Mouse (Mus musculus): ENCODE data around the gene Smim15. TPM values are rescaled to one million over a fixed set of nuclear protein-coding genes. Genes with fewer than 3 reads are reported as not detected.

Smim15 gene
- 53.1 and 54.5 TPM in 2 replicates for total RNA-seq (2012; rRNA removed)

DNA sequence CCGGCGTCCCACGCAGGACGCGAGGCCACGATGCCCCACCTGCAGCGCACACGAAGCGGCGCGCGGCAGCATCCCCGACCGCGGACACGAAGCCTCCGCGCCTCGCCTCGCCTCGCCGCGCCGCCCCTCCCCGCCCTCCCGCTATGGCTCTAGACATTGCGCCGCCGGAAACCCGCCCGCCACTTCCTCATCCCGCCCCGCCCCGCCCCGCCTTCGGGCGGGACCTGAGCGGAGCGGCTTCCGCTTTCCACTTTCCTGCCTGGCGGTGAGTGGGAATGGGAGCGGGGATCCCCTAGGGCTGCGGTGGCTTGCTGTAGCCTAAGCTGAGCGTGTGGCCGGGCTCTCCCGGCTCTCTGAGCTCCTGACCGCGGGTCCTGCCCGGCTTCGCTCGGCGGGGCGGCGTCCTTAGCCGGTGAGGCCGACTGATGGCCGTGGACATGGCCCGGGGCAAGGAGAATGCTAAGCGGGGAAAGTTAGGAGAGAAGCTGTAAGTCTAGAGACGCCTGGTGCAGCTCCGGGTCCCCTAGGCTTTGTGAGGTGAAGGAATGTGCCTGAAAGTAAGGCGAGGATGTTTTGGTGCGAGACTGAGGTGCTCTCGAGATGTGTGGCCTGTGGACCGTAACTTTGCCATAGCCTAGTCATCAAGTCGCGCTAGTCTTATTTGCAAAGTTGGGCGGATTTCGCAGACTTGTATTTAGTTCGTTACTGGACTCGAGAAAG, at the start of gene Smim15:
Smim15 (plus strand) TSS at position 225 of the 720 bp plus-strand sequence.
- H3K9ac ChIP-seq (ENCODE audit: insufficient read depth, low read depth, low read length, poor library complexity, severe bottlenecking): peak within 1 kb of the TSS; percentile 100
- H3K9me3 ChIP-seq (ENCODE audit: control insufficient read depth, insufficient read depth, low read depth, low read length): no peaks in the 10 kb centered on the region
- TF ChIP-seq ZC3H11A (IDR thresholded peaks at IDR 0.05; ENCODE audit: borderline replicate concordance, low read depth, low read length) (no peak), CHD2 (IDR thresholded peaks at IDR 0.05; ENCODE audit: low read depth, low read length) (no peak), MAFK (IDR thresholded peaks at IDR 0.05; ENCODE audit: insufficient read depth, low read depth, low read length) (no peak), HCFC1 (IDR thresholded peaks at IDR 0.05; ENCODE audit: borderline replicate concordance, insufficient read depth, low read length) (no peak), ZNF384 (IDR thresholded peaks at IDR 0.05; ENCODE audit: low read depth, low read length) (no peak)
- H3K4me1 ChIP-seq (ENCODE audit: control insufficient read depth in 2 of 2, insufficient read depth in 2 of 2, low read length in 2 of 2, poor library complexity in 1 of 2): peaks cover 2 to 11% of the 10 kb centered on the region in 2 experiments; a peak in 3 of 4 replicates
- peak within 1 kb of the TSS; percentile 86 to 100 for H3K4me3 ChIP-seq (ENCODE audit: insufficient read depth in 1 of 2, low read depth in 1 of 2, low read length in 2 of 2, poor library complexity in 1 of 2, severe bottlenecking in 1 of 2)
- H3K27ac ChIP-seq (ENCODE audit: insufficient read depth, low read depth, low read length, poor library complexity, severe bottlenecking): peak within 1 kb of the TSS; percentile 83
- peaks cover 3% of the 10 kb centered on the region for H3K36me3 ChIP-seq (ENCODE audit: control insufficient read depth, insufficient read depth, low read length, poor library complexity, severe bottlenecking)
- DNase-seq (ENCODE audit: low read depth, low spot score): peak; percentile 89
- in situ Hi-C loops (cut with MboI; ENCODE audit: low sequenced_read_pairs in 2 of 2, unreplicated experiment in 2 of 2): no loop called here

- Histone ChIP-seq H3K36me3 (ENCODE audit: control insufficient read depth, insufficient read depth, low read length, poor library complexity, severe bottlenecking) (no peaks in the 10 kb centered on the region), H3K4me1 (ENCODE audit: control insufficient read depth in 2 of 2, insufficient read depth in 2 of 2, low read length in 2 of 2, poor library complexity in 1 of 2) (no peaks in the 10 kb centered on the region), H3K9ac (ENCODE audit: insufficient read depth, low read depth, low read length, poor library complexity, severe bottlenecking) (no peak overlapping the region), H3K27ac (ENCODE audit: insufficient read depth, low read depth, low read length, poor library complexity, severe bottlenecking) (no peak overlapping the region), H3K4me3 (ENCODE audit: insufficient read depth in 1 of 2, low read depth in 1 of 2, low read length in 2 of 2, poor library complexity in 1 of 2, severe bottlenecking in 1 of 2) (no peak overlapping the region), H3K9me3 (ENCODE audit: control insufficient read depth, insufficient read depth, low read depth, low read length) (no peaks in the 10 kb centered on the region)
- in situ Hi-C loops (cut with MboI; ENCODE audit: low sequenced_read_pairs in 2 of 2, unreplicated experiment in 2 of 2): no loop called here
- TF ChIP-seq HCFC1 (IDR thresholded peaks at IDR 0.05; ENCODE audit: borderline replicate concordance, insufficient read depth, low read length) (no peak), ZNF384 (IDR thresholded peaks at IDR 0.05; ENCODE audit: low read depth, low read length) (no peak), CHD2 (IDR thresholded peaks at IDR 0.05; ENCODE audit: low read depth, low read length) (no peak), MAFK (IDR thresholded peaks at IDR 0.05; ENCODE audit: insufficient read depth, low read depth, low read length) (no peak), ZC3H11A (IDR thresholded peaks at IDR 0.05; ENCODE audit: borderline replicate concordance, low read depth, low read length) (no peak)
- DNase-seq (ENCODE audit: low read depth, low spot score): no peak
These were observed 49.0 kb upstream of the Smim15 start for GRCm38 (mm10) chr13:107995211-107995610.

DNA sequence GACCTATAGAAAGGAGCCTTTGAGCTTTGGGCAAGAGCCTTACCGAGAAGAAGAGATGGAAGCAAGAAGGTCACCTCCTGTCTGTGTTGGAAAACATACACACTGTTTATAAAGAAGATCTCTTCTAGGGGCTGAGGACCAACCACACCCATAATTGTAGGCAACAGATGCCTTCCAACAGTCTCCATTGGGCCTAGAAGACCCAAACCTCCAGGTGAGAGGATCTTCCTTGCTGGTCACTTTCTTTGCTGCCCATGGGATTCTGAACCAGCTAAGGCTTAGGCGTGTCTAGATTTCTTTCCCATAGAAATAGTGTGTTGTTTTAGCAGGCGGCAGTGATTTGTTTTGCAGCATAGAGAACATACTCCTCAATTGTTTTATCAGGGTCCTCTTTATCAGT, 47.9 kb upstream of the Smim15 start:
- no peak overlapping the region for H3K9ac ChIP-seq (ENCODE audit: insufficient read depth, low read depth, low read length, poor library complexity, severe bottlenecking)
- no peak for TF ChIP-seq ZNF384 (IDR thresholded peaks at IDR 0.05; ENCODE audit: low read depth, low read length)
- TF ChIP-seq CHD2 (IDR thresholded peaks at IDR 0.05; ENCODE audit: low read depth, low read length): no peak
- TF ChIP-seq MAFK (IDR thresholded peaks at IDR 0.05; ENCODE audit: insufficient read depth, low read depth, low read length): no peak
- TF ChIP-seq HCFC1 (IDR thresholded peaks at IDR 0.05; ENCODE audit: borderline replicate concordance, insufficient read depth, low read length): no peak
- no peak for TF ChIP-seq ZC3H11A (IDR thresholded peaks at IDR 0.05; ENCODE audit: borderline replicate concordance, low read depth, low read length)
- no peak overlapping the region for H3K4me3 ChIP-seq (ENCODE audit: insufficient read depth in 1 of 2, low read depth in 1 of 2, low read length in 2 of 2, poor library complexity in 1 of 2, severe bottlenecking in 1 of 2)
- no peaks in the 10 kb centered on the region for H3K36me3 ChIP-seq (ENCODE audit: control insufficient read depth, insufficient read depth, low read length, poor library complexity, severe bottlenecking)
- DNase-seq (ENCODE audit: low read depth, low spot score): no peak
- no peaks in the 10 kb centered on the region for H3K9me3 ChIP-seq (ENCODE audit: control insufficient read depth, insufficient read depth, low read depth, low read length)
- no peaks in the 10 kb centered on the region for H3K4me1 ChIP-seq (ENCODE audit: control insufficient read depth in 2 of 2, insufficient read depth in 2 of 2, low read length in 2 of 2, poor library complexity in 1 of 2)
- in situ Hi-C loops (cut with MboI; ENCODE audit: low sequenced_read_pairs in 2 of 2, unreplicated experiment in 2 of 2): no loop called here
- H3K27ac ChIP-seq (ENCODE audit: insufficient read depth, low read depth, low read length, poor library complexity, severe bottlenecking): no peak overlapping the region

GRCm38 (mm10) chr13:108007861-108008260, 36.4 kb upstream of the Smim15 start:
- Histone ChIP-seq H3K27ac (ENCODE audit: insufficient read depth, low read depth, low read length, poor library complexity, severe bottlenecking) (no peak overlapping the region), H3K9me3 (ENCODE audit: control insufficient read depth, insufficient read depth, low read depth, low read length) (0 out of 2 replicates have a peak, but pooled peaks cover 3% of the 10 kb centered on the region), H3K4me1 (ENCODE audit: control insufficient read depth in 2 of 2, insufficient read depth in 2 of 2, low read length in 2 of 2, poor library complexity in 1 of 2) (no peaks in the 10 kb centered on the region), H3K4me3 (ENCODE audit: insufficient read depth in 1 of 2, low read depth in 1 of 2, low read length in 2 of 2, poor library complexity in 1 of 2, severe bottlenecking in 1 of 2) (no peak overlapping the region), H3K36me3 (ENCODE audit: control insufficient read depth, insufficient read depth, low read length, poor library complexity, severe bottlenecking) (no peaks in the 10 kb centered on the region), H3K9ac (ENCODE audit: insufficient read depth, low read depth, low read length, poor library complexity, severe bottlenecking) (no peak overlapping the region)
- in situ Hi-C loops (cut with MboI; ENCODE audit: low sequenced_read_pairs in 2 of 2, unreplicated experiment in 2 of 2): no loop called here
- DNase-seq (ENCODE audit: low read depth, low spot score): no peak
- no peak for TF ChIP-seq CHD2 (IDR thresholded peaks at IDR 0.05; ENCODE audit: low read depth, low read length)
- TF ChIP-seq HCFC1 (IDR thresholded peaks at IDR 0.05; ENCODE audit: borderline replicate concordance, insufficient read depth, low read length): no peak
- no peak for TF ChIP-seq ZC3H11A (IDR thresholded peaks at IDR 0.05; ENCODE audit: borderline replicate concordance, low read depth, low read length)
- no peak for TF ChIP-seq ZNF384 (IDR thresholded peaks at IDR 0.05; ENCODE audit: low read depth, low read length)
- TF ChIP-seq MAFK (IDR thresholded peaks at IDR 0.05; ENCODE audit: insufficient read depth, low read depth, low read length): no peak

Measured in ES-E14 (cell line).